Mouse (Mus musculus): ENCODE measurements at regions not wholly inside any gene's neighbourhood (a gene's known extent, or its start where the extent isn't known, plus 50 kb on each side); places are given as distances from the start of the nearest gene placed in this dataset.

- in situ Hi-C loops (cut with MboI, MseI) = no loop called here
Measured at GRCm38 (mm10) chr13:37603226-37603994, 174.8 kb upstream of the Rreb1 start.

GRCm38 (mm10) chr13:37606250-37606649 is 171.9 kb upstream of the Rreb1 start:
- in situ Hi-C loops (cut with MboI, MseI) = no loop called here

GRCm38 (mm10) chr13:37609085-37609484 is 169.1 kb upstream of the Rreb1 start:
- in situ Hi-C loops (cut with MboI, MseI) = no loop called here

- in situ Hi-C loops (cut with MboI, MseI) = no loop called here
Measured at GRCm38 (mm10) chr13:37611387-37611786, 166.8 kb upstream of the Rreb1 start.

- in situ Hi-C loops (cut with MboI, MseI) = no loop called here
Measured at GRCm38 (mm10) chr13:37617015-37617414, 161.2 kb upstream of the Rreb1 start.

- in situ Hi-C loops (cut with MboI, MseI) = no loop called here
Measured at GRCm38 (mm10) chr13:37619841-37620725, 158.1 kb upstream of the Rreb1 start.

GRCm38 (mm10) chr13:37621319-37622050 is 156.7 kb upstream of the Rreb1 start:
- in situ Hi-C loops (cut with MboI, MseI) = no loop called here

- in situ Hi-C loops (cut with MboI, MseI) = no loop called here
Measured at GRCm38 (mm10) chr13:37622366-37623088, 155.7 kb upstream of the Rreb1 start.

GRCm38 (mm10) chr13:37624741-37625140 is 153.5 kb upstream of the Rreb1 start:
- in situ Hi-C loops (cut with MboI, MseI) = no loop called here

GRCm38 (mm10) chr13:37625532-37626235 is 152.5 kb upstream of the Rreb1 start:
- in situ Hi-C loops (cut with MboI, MseI) = no loop called here

- in situ Hi-C loops (cut with MboI, MseI) = no loop called here
Measured at GRCm38 (mm10) chr13:37628391-37629270, 149.6 kb upstream of the Rreb1 start.

GRCm38 (mm10) chr13:37629271-37629899 is 148.8 kb upstream of the Rreb1 start:
- in situ Hi-C loops (cut with MboI, MseI) = no loop called here

- in situ Hi-C loops (cut with MboI, MseI) = loop anchor here in 1 of 2 experiments (5.0 kb wide), 1 partner anchor 96 kb away; no protein-coding TSS in a partner anchor
Measured at GRCm38 (mm10) chr13:37632835-37633440, 145.3 kb upstream of the Rreb1 start.

- in situ Hi-C loops (cut with MboI, MseI) = no loop called here
Measured at GRCm38 (mm10) chr13:37636363-37636762, 141.8 kb upstream of the Rreb1 start.

GRCm38 (mm10) chr13:37637151-37637550 is 141.0 kb upstream of the Rreb1 start:
- in situ Hi-C loops (cut with MboI, MseI) = no loop called here

- in situ Hi-C loops (cut with MboI, MseI) = no loop called here
Measured at GRCm38 (mm10) chr13:37638071-37638511, 140.1 kb upstream of the Rreb1 start.

- in situ Hi-C loops (cut with MboI, MseI) = loop anchor here in 1 of 2 experiments (10.0 kb wide), 1 partner anchor 458 kb away; no protein-coding TSS in a partner anchor
Measured at GRCm38 (mm10) chr13:37642410-37643093, 135.6 kb upstream of the Rreb1 start.

- in situ Hi-C loops (cut with MboI, MseI) = loop anchor here in 1 of 2 experiments (10.0 kb wide), 1 partner anchor 460 kb away; no protein-coding TSS in a partner anchor
Measured at GRCm38 (mm10) chr13:37644751-37645181, 133.4 kb upstream of the Rreb1 start.
